Mouse (Mus musculus): ENCODE data around the gene Sh3rf1. TPM values are rescaled to one million over a fixed set of nuclear protein-coding genes. Genes with fewer than 3 reads are reported as not detected.

The Sh3rf1 gene
- total and polyA plus RNA-seq, 2 experiments from 2014 or later = 17.9 to 31.3 TPM

GRCm38 (mm10) chr8:61436586-61437304 is 213.1 kb downstream of the Sh3rf1 start:
- no peak overlapping the region for H3K27ac ChIP-seq
- TF ChIP-seq CTCF (IDR thresholded peaks at IDR 0.05; ENCODE audit: low read depth) = no peak
- no peaks in the 10 kb centered on the region for H3K4me1 ChIP-seq (ENCODE audit: insufficient read depth, low read length)
- H3K36me3 ChIP-seq (ENCODE audit: insufficient read depth, low read length) = no peaks in the 10 kb centered on the region
- H3K4me3 ChIP-seq (ENCODE audit: low read length) = no peak overlapping the region
- H3K27me3 ChIP-seq (ENCODE audit: insufficient read depth, low read length) = no peaks in the 10 kb centered on the region
- no peaks in the 10 kb centered on the region for H3K9me3 ChIP-seq (ENCODE audit: low read length)
- H3K4me2 ChIP-seq (ENCODE audit: low read depth, low read length) = no peak overlapping the region
- DNase-seq (ENCODE audit: low spot score) (no peak), ATAC-seq (no peak)
- no peak overlapping the region for H3K9ac ChIP-seq (replicated peaks; ENCODE audit: low read length)
- 43% methylated on average over 9 of the region's 9 CpGs for WGBS

- TF ChIP-seq CTCF (IDR thresholded peaks at IDR 0.05; ENCODE audit: low read depth) = no peak
- no peaks in the 10 kb centered on the region for H3K27me3 ChIP-seq (ENCODE audit: insufficient read depth, low read length)
- H3K9me3 ChIP-seq (ENCODE audit: low read length) = no peaks in the 10 kb centered on the region
- no peaks in the 10 kb centered on the region for H3K4me1 ChIP-seq (ENCODE audit: insufficient read depth, low read length)
- no peak for DNase-seq (ENCODE audit: low spot score)
- no peak overlapping the region for H3K4me3 ChIP-seq (ENCODE audit: low read length)
- no peak overlapping the region for H3K9ac ChIP-seq (replicated peaks; ENCODE audit: low read length)
- H3K36me3 ChIP-seq (ENCODE audit: insufficient read depth, low read length) = no peaks in the 10 kb centered on the region
- no peak for ATAC-seq
- no peak overlapping the region for H3K27ac ChIP-seq
- no peak overlapping the region for H3K4me2 ChIP-seq (ENCODE audit: low read depth, low read length)
These were observed 213.6 kb downstream of the Sh3rf1 start for GRCm38 (mm10) chr8:61437305-61437605.

GRCm38 (mm10) chr8:61442988-61443387 is 219.3 kb downstream of the Sh3rf1 start:
- WGBS = 69% methylated on average over 3 of the region's 3 CpGs
- Histone ChIP-seq H3K4me2 (ENCODE audit: low read depth, low read length) (no peak overlapping the region), H3K36me3 (ENCODE audit: insufficient read depth, low read length) (no peaks in the 10 kb centered on the region), H3K4me3 (ENCODE audit: low read length) (no peak overlapping the region), H3K9ac (replicated peaks; ENCODE audit: low read length) (no peak overlapping the region), H3K9me3 (ENCODE audit: low read length) (no peaks in the 10 kb centered on the region), H3K27me3 (ENCODE audit: insufficient read depth, low read length) (no peaks in the 10 kb centered on the region), H3K4me1 (ENCODE audit: insufficient read depth, low read length) (peaks cover 3% of the 10 kb centered on the region; the same call in 1 of the 2 replicates), H3K27ac (no peak overlapping the region)
- TF ChIP-seq CTCF (IDR thresholded peaks at IDR 0.05; ENCODE audit: low read depth) = no peak
- ATAC-seq (no peak), DNase-seq (ENCODE audit: low spot score) (peak; percentile 18)

GRCm38 (mm10) chr8:61444358-61444757 is 220.7 kb downstream of the Sh3rf1 start:
- 0 out of 2 replicates have a peak overlapping the region, but pooled peaks have one; percentile 15 for H3K27ac ChIP-seq
- 30% methylated on average over 3 of the region's 3 CpGs for WGBS
- H3K9me3 ChIP-seq (ENCODE audit: low read length) = no peaks in the 10 kb centered on the region
- no peak overlapping the region for H3K9ac ChIP-seq (replicated peaks; ENCODE audit: low read length)
- peak; percentile 41 for ATAC-seq
- no peak for TF ChIP-seq CTCF (IDR thresholded peaks at IDR 0.05; ENCODE audit: low read depth)
- H3K4me3 ChIP-seq (ENCODE audit: low read length) = no peak overlapping the region
- H3K4me2 ChIP-seq (ENCODE audit: low read depth, low read length) = no peak overlapping the region
- H3K4me1 ChIP-seq (ENCODE audit: insufficient read depth, low read length) = peaks cover 3% of the 10 kb centered on the region; the same call in 1 of the 2 replicates
- H3K27me3 ChIP-seq (ENCODE audit: insufficient read depth, low read length) = no peaks in the 10 kb centered on the region
- no peaks in the 10 kb centered on the region for H3K36me3 ChIP-seq (ENCODE audit: insufficient read depth, low read length)
- DNase-seq (ENCODE audit: low spot score) = peak; percentile 30

Other genes with a start within 250 kb of the Sh3rf1 start
- gene Clcn3, start 240.6 kb upstream of the Sh3rf1 start, total RNA-seq (2014; rRNA removed) = 85.9 and 87.7 TPM in 2 replicates
- gene Clcn3, start 240.6 kb upstream of the Sh3rf1 start, polyA plus RNA-seq (2015; fragmentation: Nextera tagmentation; extraction: Ambion mirVana) = 77.4 and 84.8 TPM in 2 replicates
- 8.0 and 19.0 TPM in 2 replicates for gene Nek1, start 230.7 kb upstream of the Sh3rf1 start, total RNA-seq (2014; rRNA removed)
- gene Nek1, start 230.7 kb upstream of the Sh3rf1 start, polyA plus RNA-seq (2015; fragmentation: Nextera tagmentation; extraction: Ambion mirVana) = 21.9 and 23.9 TPM in 2 replicates